Mouse (Mus musculus) midbrain, embryonic 14.5 days (tissue): Measurements from ENCODE around the gene Psmd1. TPM values are rescaled to one million over a fixed set of nuclear protein-coding genes. Genes with fewer than 3 reads are reported as not detected.

ENCODE experiments used
- ATAC-seq: fragments of 200-750 bp; cut with Nextera tagmentation; 2 replicates; pipeline ENCODE4 v1.8.0; 2017; ENCODE audit warnings: moderate number of reproducible peaks, moderate library complexity; ENCODE audit not compliant: low FRiP score, low TSS enrichment
- DNase-seq: peaks from one replicate; pipeline ENCODE4 v3.0.0-alpha.2; 2015
- H3K27ac ChIP-seq: fragments of 300-500 bp; sonication (generic); replicated peaks from 2 replicates; pipeline ENCODE4 v1.5.1; 2014; ENCODE audit warnings: mild to moderate bottlenecking, low read depth, low read length, moderate library complexity
- H3K27me3 ChIP-seq: fragments of 300-500 bp; sonication (generic); 2 replicates; pipeline ENCODE4 v1.6.1; 2014; ENCODE audit warnings: low read length, control low read depth, mixed read lengths; ENCODE audit not compliant: control insufficient read depth, insufficient read depth
- H3K36me3 ChIP-seq: fragments of 300-500 bp; sonication (generic); 2 replicates; pipeline ENCODE4 v1.6.1; 2014; ENCODE audit warnings: low read length, control low read depth; ENCODE audit not compliant: control insufficient read depth, insufficient read depth
- H3K4me1 ChIP-seq: fragments of 300-500 bp; sonication (generic); 2 replicates; pipeline ENCODE4 v1.6.1; 2014; ENCODE audit warnings: mild to moderate bottlenecking, antibody characterized with exemption, low read length, control low read depth; ENCODE audit not compliant: control insufficient read depth, insufficient read depth
- H3K4me2 ChIP-seq: fragments of 300-500 bp; sonication (generic); 2 replicates; pipeline ENCODE4 v1.6.1; 2014; ENCODE audit warnings: mild to moderate bottlenecking, low read length, moderate library complexity
- H3K4me3 ChIP-seq: fragments of 300-500 bp; sonication (generic); replicated peaks from 2 replicates; pipeline ENCODE4 v1.5.1; 2014; ENCODE audit warnings: low read depth, low read length
- H3K9ac ChIP-seq: fragments of 300-500 bp; sonication (generic); replicated peaks from 2 replicates; pipeline ENCODE4 v1.6.1; 2014; ENCODE audit warnings: mild to moderate bottlenecking, low read length, moderate library complexity
- H3K9me3 ChIP-seq: fragments of 300-500 bp; sonication (generic); 2 replicates; pipeline ENCODE4 v1.6.1; 2016; ENCODE audit warnings: low read length, control low read depth, mixed read lengths; ENCODE audit not compliant: control insufficient read depth
- WGBS: fragments of 180-500 bp; shearing (Covaris S2); extraction: QIAGEN DNeasy Blood & Tissue Kit; methylation state at CpG from one replicate; pipeline ENCODE4 v1.1.7; 2014; 5-methylcytosine and 5-hydroxymethylcytosine counted together
- polyA plus RNA-seq: library from polyadenylated mRNA; unstranded; fragments of >200 nt; fragmentation: Nextera tagmentation; extraction: Ambion mirVana; gene quantifications from 2 replicates; pipeline ENCODE4 v1.2.1, GENCODE M21; 2014

Psmd1 gene
- polyA plus RNA-seq, 1 experiment from 2014 or later, result 214 TPM

- ATAC-seq (no peak), DNase-seq (no peak)
- Histone ChIP-seq H3K4me2 (no peak overlapping the region), H3K4me1 (no peaks in the 10 kb centered on the region), H3K9ac (no peak overlapping the region), H3K27me3 (no peaks in the 10 kb centered on the region), H3K9me3 (no peaks in the 10 kb centered on the region), H3K27ac (no peak overlapping the region), H3K4me3 (no peak overlapping the region), H3K36me3 (peaks cover 68% of the 10 kb centered on the region)
- 92% methylated on average over 4 of the region's 4 CpGs for WGBS
These were observed 55.4 kb downstream of the Psmd1 start for GRCm38 (mm10) chr1:86119549-86119948.

GRCm38 (mm10) chr1:86126036-86126435, 61.8 kb downstream of the Psmd1 start:
- Histone ChIP-seq H3K4me1 (no peaks in the 10 kb centered on the region), H3K9ac (no peak overlapping the region), H3K9me3 (no peaks in the 10 kb centered on the region), H3K4me3 (no peak overlapping the region), H3K27ac (no peak overlapping the region), H3K4me2 (no peak overlapping the region), H3K27me3 (no peaks in the 10 kb centered on the region), H3K36me3 (peaks cover 74% of the 10 kb centered on the region)
- DNase-seq (no peak), ATAC-seq (no peak)
- WGBS, result 97% methylated on average over 2 of the region's 2 CpGs

- WGBS, result 98% methylated on average over 4 of the region's 4 CpGs
- ATAC-seq, result no peak
These were observed 69.2 kb downstream of the Psmd1 start, which contains the start of gene Gm21972 for GRCm38 (mm10) chr1:86133337-86133736. TSS of gene Gm21972 (plus strand) at chr1:86133637.

GRCm38 (mm10) chr1:86135315-86135714, 71.1 kb downstream of the Psmd1 start:
- DNase-seq, result no peak
- Histone ChIP-seq H3K4me3 (no peak overlapping the region), H3K27ac (no peak overlapping the region), H3K9ac (no peak overlapping the region), H3K9me3 (no peaks in the 10 kb centered on the region), H3K4me2 (no peak overlapping the region), H3K4me1 (no peaks in the 10 kb centered on the region), H3K36me3 (peaks cover 81% of the 10 kb centered on the region), H3K27me3 (no peaks in the 10 kb centered on the region)
- 95% methylated on average over 6 of the region's 6 CpGs for WGBS
- ATAC-seq, result no peak

More at GRCm38 (mm10) chr1:86133337-86133736, 69.2 kb downstream of the Psmd1 start, which contains the start of gene Gm21972:
- Histone ChIP-seq H3K9me3 (no peaks in the 10 kb centered on the region), H3K27me3 (no peaks in the 10 kb centered on the region), H3K4me1 (no peaks in the 10 kb centered on the region), H3K4me2 (no peak within 1 kb of the TSS), H3K27ac (no peak within 1 kb of the TSS), H3K36me3 (peaks cover 82% of the 10 kb centered on the region), H3K9ac (no peak within 1 kb of the TSS), H3K4me3 (no peak within 1 kb of the TSS)
- no peak for DNase-seq

- Histone ChIP-seq H3K9ac (no peak overlapping the region), H3K4me1 (no peaks in the 10 kb centered on the region), H3K4me3 (no peak overlapping the region), H3K27ac (no peak overlapping the region), H3K9me3 (no peaks in the 10 kb centered on the region), H3K4me2 (no peak overlapping the region), H3K27me3 (no peaks in the 10 kb centered on the region), H3K36me3 (peaks cover 41% of the 10 kb centered on the region)
- WGBS, result 81% methylated on average over 3 of the region's 3 CpGs
- DNase-seq (no peak), ATAC-seq (no peak)
These were observed 76.9 kb downstream of the Psmd1 start for GRCm38 (mm10) chr1:86141081-86141480.

GRCm38 (mm10) chr1:86143165-86143564, 79.0 kb downstream of the Psmd1 start:
- no peak overlapping the region for H3K4me3 ChIP-seq
- no peaks in the 10 kb centered on the region for H3K9me3 ChIP-seq
- DNase-seq (no peak), ATAC-seq (no peak)
- no peaks in the 10 kb centered on the region for H3K4me1 ChIP-seq
- H3K36me3 ChIP-seq, result peaks cover 23% of the 10 kb centered on the region
- 92% methylated on average over 4 of the region's 4 CpGs for WGBS
- H3K9ac ChIP-seq, result no peak overlapping the region
- no peak overlapping the region for H3K4me2 ChIP-seq
- no peak overlapping the region for H3K27ac ChIP-seq
- H3K27me3 ChIP-seq, result no peaks in the 10 kb centered on the region

GRCm38 (mm10) chr1:86144001-86144944, 80.1 kb downstream of the Psmd1 start:
- H3K9ac ChIP-seq, result no peak overlapping the region
- no peak overlapping the region for H3K4me3 ChIP-seq
- H3K36me3 ChIP-seq, result peaks cover 12% of the 10 kb centered on the region
- H3K27ac ChIP-seq, result no peak overlapping the region
- DNase-seq (no peak), ATAC-seq (no peak)
- H3K4me2 ChIP-seq, result no peak overlapping the region
- no peaks in the 10 kb centered on the region for H3K27me3 ChIP-seq
- whole genome bisulfite sequencing, result 73% methylated on average over 21 of the region's 21 CpGs
- H3K9me3 ChIP-seq, result no peaks in the 10 kb centered on the region
- no peaks in the 10 kb centered on the region for H3K4me1 ChIP-seq

- Histone ChIP-seq H3K4me1 (no peaks in the 10 kb centered on the region), H3K4me3 (no peak overlapping the region), H3K9ac (no peak overlapping the region), H3K27ac (no peak overlapping the region), H3K4me2 (no peak overlapping the region), H3K27me3 (no peaks in the 10 kb centered on the region), H3K9me3 (no peaks in the 10 kb centered on the region), H3K36me3 (peaks cover 6% of the 10 kb centered on the region; the same call in 1 of the 2 replicates)
- ATAC-seq (no peak), DNase-seq (no peak)
- 89% methylated on average over 5 of the region's 5 CpGs for WGBS
These were observed 82.1 kb downstream of the Psmd1 start for GRCm38 (mm10) chr1:86146293-86146692.

GRCm38 (mm10) chr1:86147557-86147956, 83.4 kb downstream of the Psmd1 start:
- Histone ChIP-seq H3K9me3 (no peaks in the 10 kb centered on the region), H3K4me3 (no peak overlapping the region), H3K9ac (no peak overlapping the region), H3K4me1 (no peaks in the 10 kb centered on the region), H3K27ac (no peak overlapping the region), H3K4me2 (no peak overlapping the region), H3K27me3 (no peaks in the 10 kb centered on the region), H3K36me3 (peaks cover 6% of the 10 kb centered on the region; the same call in 1 of the 2 replicates)
- no peak for ATAC-seq
- no peak for DNase-seq
- 86% methylated on average over 5 of the region's 5 CpGs for WGBS
